Mouse (Mus musculus): ENCODE measurements at regions not wholly inside any gene's neighbourhood (a gene's known extent, or its start where the extent isn't known, plus 50 kb on each side); places are given as distances from the start of the nearest gene placed in this dataset.
A peak's percentile ranks its signal among the peaks of the same experiment; 100 is the strongest.

DNA sequence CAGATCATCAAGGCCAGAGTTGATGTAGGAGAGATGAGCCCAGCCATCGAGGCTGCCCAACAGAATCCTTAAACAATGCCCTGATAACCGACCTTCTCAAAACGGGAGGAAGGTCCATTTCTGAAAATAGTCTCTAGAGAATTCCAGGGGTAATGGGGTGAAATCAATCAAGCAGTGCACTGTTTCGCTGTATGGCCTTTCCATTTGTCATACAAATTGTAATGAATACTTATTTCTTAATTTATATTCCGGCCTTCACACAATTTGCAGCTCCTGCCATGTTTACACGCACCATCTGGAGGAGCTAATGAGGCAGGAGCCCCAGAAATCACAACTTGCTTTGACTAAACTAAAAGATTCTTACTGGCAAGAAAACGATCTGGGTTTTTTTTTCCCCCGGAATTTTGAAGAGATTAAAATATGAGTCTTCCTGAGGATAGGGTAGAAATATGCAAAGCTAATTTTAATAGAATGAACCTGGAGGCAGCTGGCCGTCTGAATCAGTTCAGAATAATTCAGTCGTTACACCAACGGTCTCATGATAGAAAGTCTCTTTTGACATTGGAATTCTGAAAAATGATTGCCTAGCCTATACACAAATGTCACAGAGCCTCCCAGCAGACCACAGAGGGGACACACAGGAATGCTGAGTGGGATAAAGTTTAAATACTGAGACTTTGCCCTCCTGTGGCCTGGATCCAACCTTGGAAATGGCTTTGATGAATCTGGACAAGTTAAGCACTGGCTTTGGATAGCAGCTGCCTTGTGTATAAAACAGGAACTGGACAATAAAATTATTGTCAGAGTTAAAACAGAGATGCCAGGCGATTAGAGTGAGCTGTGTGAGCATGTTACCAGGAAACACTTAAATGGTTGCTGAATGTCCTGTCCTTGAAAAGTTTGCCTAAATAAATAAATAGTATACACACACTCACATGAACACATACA lies 115.0 kb upstream of the Frem1 start:
- H3K4me1 ChIP-seq (ENCODE audit: control insufficient read depth, insufficient read depth, low read length) = no peaks in the 10 kb centered on the region

DNA sequence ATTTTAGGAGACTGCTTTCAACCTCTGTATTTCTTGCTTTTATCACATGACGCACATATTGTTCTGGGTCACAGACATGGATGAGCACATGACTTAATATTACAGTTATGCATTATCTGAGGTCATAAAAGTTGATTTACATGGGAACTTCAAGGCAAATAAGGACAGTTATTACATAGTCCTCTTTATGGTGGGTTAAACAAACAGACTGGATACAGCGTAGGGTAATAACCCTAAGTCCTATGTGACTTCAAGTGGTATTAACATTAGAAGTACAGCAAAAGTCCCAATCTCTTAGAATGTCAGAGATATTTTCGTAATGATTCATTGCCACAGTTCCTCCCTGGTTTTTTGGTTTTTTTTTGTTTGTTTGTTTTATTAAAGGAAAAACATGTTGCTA lies 94.6 kb upstream of the Frem1 start:
- Histone ChIP-seq H3K4me2 (ENCODE audit: low read depth, low read length) (no peak overlapping the region), H3K4me3 (ENCODE audit: low read depth, low read length) (no peak overlapping the region), H3K9ac (replicated peaks; ENCODE audit: low read length) (no peak overlapping the region), H3K4me1 (ENCODE audit: control insufficient read depth, insufficient read depth, low read length) (no peaks in the 10 kb centered on the region), H3K36me3 (replicated peaks; ENCODE audit: control insufficient read depth, insufficient read depth, low read depth, low read length) (no peaks in the 10 kb centered on the region), H3K9me3 (replicated peaks; ENCODE audit: control insufficient read depth, low read length) (no peaks in the 10 kb centered on the region), H3K27ac (replicated peaks; ENCODE audit: low read depth, low read length) (no peak overlapping the region), H3K27me3 (ENCODE audit: control insufficient read depth, insufficient read depth, low read length) (no peaks in the 10 kb centered on the region)
- WGBS = 95% methylated on average over 3 of the region's 3 CpGs
- ATAC-seq (replicated peaks; ENCODE audit: insufficient number of reproducible peaks, low FRiP score, low TSS enrichment, low read depth) = no peak
- DNase-seq (ENCODE audit: low spot score) = no peak

More for the DNA sequence above, 115.0 kb upstream of the Frem1 start:
- H3K36me3 ChIP-seq (replicated peaks; ENCODE audit: control insufficient read depth, insufficient read depth, low read depth, low read length) = no peaks in the 10 kb centered on the region
- H3K27ac ChIP-seq (replicated peaks; ENCODE audit: low read depth, low read length) = no peak overlapping the region
- H3K27me3 ChIP-seq (ENCODE audit: control insufficient read depth, insufficient read depth, low read length) = no peaks in the 10 kb centered on the region
- 74% methylated on average over 12 of the region's 12 CpGs for WGBS
- H3K4me3 ChIP-seq (ENCODE audit: low read depth, low read length) = no peak overlapping the region
- ATAC-seq (replicated peaks; ENCODE audit: insufficient number of reproducible peaks, low FRiP score, low TSS enrichment, low read depth) = no peak
- no peaks in the 10 kb centered on the region for H3K9me3 ChIP-seq (replicated peaks; ENCODE audit: control insufficient read depth, low read length)
- H3K4me2 ChIP-seq (ENCODE audit: low read depth, low read length) = no peak overlapping the region
- no peak overlapping the region for H3K9ac ChIP-seq (replicated peaks; ENCODE audit: low read length)
- DNase-seq (ENCODE audit: low spot score) = no peak

- ATAC-seq (replicated peaks; ENCODE audit: insufficient number of reproducible peaks, low FRiP score, low TSS enrichment, low read depth) = no peak
- Histone ChIP-seq H3K4me1 (ENCODE audit: control insufficient read depth, insufficient read depth, low read length) (no peaks in the 10 kb centered on the region), H3K4me2 (ENCODE audit: low read depth, low read length) (no peak overlapping the region), H3K27ac (replicated peaks; ENCODE audit: low read depth, low read length) (no peak overlapping the region), H3K36me3 (replicated peaks; ENCODE audit: control insufficient read depth, insufficient read depth, low read depth, low read length) (no peaks in the 10 kb centered on the region), H3K4me3 (ENCODE audit: low read depth, low read length) (no peak overlapping the region), H3K9me3 (replicated peaks; ENCODE audit: control insufficient read depth, low read length) (no peaks in the 10 kb centered on the region), H3K9ac (replicated peaks; ENCODE audit: low read length) (no peak overlapping the region), H3K27me3 (ENCODE audit: control insufficient read depth, insufficient read depth, low read length) (no peaks in the 10 kb centered on the region)
- WGBS = 13% methylated on average over 8 of the region's 8 CpGs
- DNase-seq (ENCODE audit: low spot score) = no peak
These were observed 93.6 kb upstream of the Frem1 start for GRCm38 (mm10) chr4:83145738-83146217.

DNA sequence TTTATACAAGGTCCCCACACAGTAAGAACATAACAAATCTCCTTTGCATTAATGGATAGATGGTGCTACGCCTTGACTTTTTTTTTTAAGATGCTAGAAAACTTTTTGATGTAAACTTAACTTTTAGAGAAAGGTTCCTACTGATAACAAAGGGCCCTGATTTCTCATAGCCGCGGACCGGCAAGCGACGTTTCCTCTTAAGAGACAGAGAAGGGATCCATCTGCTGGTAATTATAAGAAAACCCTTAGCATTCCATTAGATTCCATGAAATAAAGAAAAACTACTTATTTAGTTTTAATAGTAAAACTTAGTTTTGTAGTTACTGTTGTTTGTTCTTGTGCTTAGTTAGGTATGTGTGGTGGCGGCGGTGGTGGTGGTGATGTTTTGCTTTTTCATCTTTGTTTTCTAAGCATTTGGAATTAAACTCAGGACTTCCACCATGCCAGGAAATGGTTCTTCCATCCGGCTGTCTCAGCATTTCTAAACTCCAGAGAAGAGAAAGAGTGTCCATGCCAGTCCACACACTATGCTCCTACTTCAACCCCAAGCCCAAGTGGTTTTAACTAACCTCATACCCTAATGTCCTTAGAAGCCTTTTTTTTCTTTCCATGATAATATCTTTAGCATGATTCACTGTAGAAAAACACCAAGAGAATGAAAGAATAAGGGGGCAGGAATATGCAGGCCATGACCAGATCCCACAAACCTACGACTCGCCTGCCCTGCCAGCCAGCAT lies 92.8 kb upstream of the Frem1 start:
- peak; percentile 46 for DNase-seq (ENCODE audit: low spot score)
- Histone ChIP-seq H3K27me3 (ENCODE audit: control insufficient read depth, insufficient read depth, low read length) (no peaks in the 10 kb centered on the region), H3K9ac (replicated peaks; ENCODE audit: low read length) (no peak overlapping the region), H3K9me3 (replicated peaks; ENCODE audit: control insufficient read depth, low read length) (no peaks in the 10 kb centered on the region), H3K4me2 (ENCODE audit: low read depth, low read length) (no peak overlapping the region), H3K4me3 (ENCODE audit: low read depth, low read length) (no peak overlapping the region), H3K27ac (replicated peaks; ENCODE audit: low read depth, low read length) (no peak overlapping the region), H3K4me1 (ENCODE audit: control insufficient read depth, insufficient read depth, low read length) (no peaks in the 10 kb centered on the region), H3K36me3 (replicated peaks; ENCODE audit: control insufficient read depth, insufficient read depth, low read depth, low read length) (no peaks in the 10 kb centered on the region)
- WGBS = 54% methylated on average over 11 of the region's 11 CpGs
- ATAC-seq (replicated peaks; ENCODE audit: insufficient number of reproducible peaks, low FRiP score, low TSS enrichment, low read depth) = no peak

GRCm38 (mm10) chr4:83141736-83142135 lies 89.6 kb upstream of the Frem1 start:
- 55% methylated on average over 5 of the region's 5 CpGs for WGBS
- Histone ChIP-seq H3K27ac (replicated peaks; ENCODE audit: low read depth, low read length) (no peak overlapping the region), H3K9ac (replicated peaks; ENCODE audit: low read length) (no peak overlapping the region), H3K9me3 (replicated peaks; ENCODE audit: control insufficient read depth, low read length) (no peaks in the 10 kb centered on the region), H3K36me3 (replicated peaks; ENCODE audit: control insufficient read depth, insufficient read depth, low read depth, low read length) (no peaks in the 10 kb centered on the region), H3K4me3 (ENCODE audit: low read depth, low read length) (no peak overlapping the region), H3K27me3 (ENCODE audit: control insufficient read depth, insufficient read depth, low read length) (no peaks in the 10 kb centered on the region), H3K4me1 (ENCODE audit: control insufficient read depth, insufficient read depth, low read length) (no peaks in the 10 kb centered on the region), H3K4me2 (ENCODE audit: low read depth, low read length) (no peak overlapping the region)
- ATAC-seq (replicated peaks; ENCODE audit: insufficient number of reproducible peaks, low FRiP score, low TSS enrichment, low read depth) = no peak
- DNase-seq (ENCODE audit: low spot score) = no peak

- Histone ChIP-seq H3K36me3 (replicated peaks; ENCODE audit: control insufficient read depth, insufficient read depth, low read depth, low read length) (no peaks in the 10 kb centered on the region), H3K4me1 (ENCODE audit: control insufficient read depth, insufficient read depth, low read length) (no peaks in the 10 kb centered on the region), H3K4me2 (ENCODE audit: low read depth, low read length) (no peak overlapping the region), H3K4me3 (ENCODE audit: low read depth, low read length) (no peak overlapping the region), H3K9ac (replicated peaks; ENCODE audit: low read length) (no peak overlapping the region), H3K27me3 (ENCODE audit: control insufficient read depth, insufficient read depth, low read length) (no peaks in the 10 kb centered on the region), H3K27ac (replicated peaks; ENCODE audit: low read depth, low read length) (no peak overlapping the region), H3K9me3 (replicated peaks; ENCODE audit: control insufficient read depth, low read length) (no peaks in the 10 kb centered on the region)
- DNase-seq (ENCODE audit: low spot score) = peak; percentile 69
- ATAC-seq (replicated peaks; ENCODE audit: insufficient number of reproducible peaks, low FRiP score, low TSS enrichment, low read depth) = no peak
- 61% methylated on average over 8 of the region's 8 CpGs for WGBS
These were observed 70.5 kb upstream of the Frem1 start for GRCm38 (mm10) chr4:83122668-83123005.

DNA sequence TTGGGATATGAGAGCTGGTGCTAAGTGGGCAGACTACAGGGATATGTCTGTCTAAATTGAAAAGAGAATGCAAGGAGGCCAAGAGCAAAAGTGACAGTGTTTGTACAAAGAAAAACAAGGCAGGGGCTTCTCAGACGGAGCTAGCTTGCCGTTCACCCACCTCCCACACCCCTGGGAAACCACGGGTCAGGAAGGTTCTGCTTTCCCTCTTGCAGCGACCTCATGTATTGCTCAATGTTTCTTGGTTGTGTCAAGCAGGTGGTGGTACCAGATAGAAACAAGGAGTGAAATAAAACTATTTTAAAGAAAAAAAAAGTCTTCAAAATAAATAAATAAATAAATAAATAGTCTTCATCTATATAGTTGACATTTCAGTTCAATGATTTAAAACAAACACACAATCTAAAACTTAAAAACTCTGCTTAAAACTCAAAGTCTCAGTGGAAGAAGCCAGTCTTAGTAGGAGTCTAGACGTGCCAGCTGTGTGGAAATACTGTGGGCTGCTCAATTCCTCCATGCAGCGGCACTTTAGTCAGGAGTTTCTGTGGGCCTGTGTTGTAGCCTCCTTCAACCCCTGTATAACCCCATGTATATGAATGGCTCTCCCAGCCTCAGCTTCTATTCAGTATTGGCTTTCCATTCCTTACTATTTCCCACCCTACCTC lies 70.0 kb upstream of the Frem1 start:
- ATAC-seq (replicated peaks; ENCODE audit: insufficient number of reproducible peaks, low FRiP score, low TSS enrichment, low read depth) (no peak), DNase-seq (ENCODE audit: low spot score) (no peak)
- Histone ChIP-seq H3K4me3 (ENCODE audit: low read depth, low read length) (no peak overlapping the region), H3K9ac (replicated peaks; ENCODE audit: low read length) (no peak overlapping the region), H3K27ac (replicated peaks; ENCODE audit: low read depth, low read length) (no peak overlapping the region), H3K9me3 (replicated peaks; ENCODE audit: control insufficient read depth, low read length) (no peaks in the 10 kb centered on the region), H3K27me3 (ENCODE audit: control insufficient read depth, insufficient read depth, low read length) (no peaks in the 10 kb centered on the region), H3K4me1 (ENCODE audit: control insufficient read depth, insufficient read depth, low read length) (no peaks in the 10 kb centered on the region), H3K4me2 (ENCODE audit: low read depth, low read length) (no peak overlapping the region), H3K36me3 (replicated peaks; ENCODE audit: control insufficient read depth, insufficient read depth, low read depth, low read length) (no peaks in the 10 kb centered on the region)
- WGBS = 71% methylated on average over 6 of the region's 6 CpGs

DNA sequence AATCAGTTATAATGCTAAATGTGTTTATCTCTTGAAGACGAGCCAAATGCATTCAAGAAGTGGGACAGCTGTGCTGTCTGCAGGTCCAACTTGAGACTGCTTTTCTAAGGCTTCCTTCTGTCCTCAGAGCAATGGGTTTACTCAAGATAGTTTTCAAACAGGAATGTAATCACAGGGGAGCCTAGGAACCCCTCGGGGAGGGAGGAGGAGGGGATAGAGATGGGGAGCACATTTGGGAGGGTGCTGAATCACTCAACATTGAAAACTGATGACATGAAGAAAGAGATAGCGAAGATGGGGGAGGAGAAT lies 56.5 kb upstream of the Frem1 start:
- H3K36me3 ChIP-seq (replicated peaks; ENCODE audit: control insufficient read depth, insufficient read depth, low read depth, low read length) = no peaks in the 10 kb centered on the region
- no peak overlapping the region for H3K4me3 ChIP-seq (ENCODE audit: low read depth, low read length)
- H3K27ac ChIP-seq (replicated peaks; ENCODE audit: low read depth, low read length) = no peak overlapping the region
- no peaks in the 10 kb centered on the region for H3K9me3 ChIP-seq (replicated peaks; ENCODE audit: control insufficient read depth, low read length)
- ATAC-seq (replicated peaks; ENCODE audit: insufficient number of reproducible peaks, low FRiP score, low TSS enrichment, low read depth) = no peak
- no peaks in the 10 kb centered on the region for H3K4me1 ChIP-seq (ENCODE audit: control insufficient read depth, insufficient read depth, low read length)
- DNase-seq (ENCODE audit: low spot score) = no peak
- no peak overlapping the region for H3K9ac ChIP-seq (replicated peaks; ENCODE audit: low read length)
- WGBS = 70% methylated on average over 3 of the region's 3 CpGs
- no peak overlapping the region for H3K4me2 ChIP-seq (ENCODE audit: low read depth, low read length)
- no peaks in the 10 kb centered on the region for H3K27me3 ChIP-seq (ENCODE audit: control insufficient read depth, insufficient read depth, low read length)

Data from embryonic facial prominence, embryonic 11.5 days (tissue).